Mouse (Mus musculus) right cerebral cortex, adult 18-20 months (tissue): ENCODE measurements at regions not wholly inside any gene's neighbourhood (a gene's known extent, or its start where the extent isn't known, plus 50 kb on each side); places are given as distances from the start of the nearest gene placed in this dataset.

Source experiments
- DNase-seq: peaks from one replicate; pipeline ENCODE4 v3.0.0; 2022; ENCODE audit warnings: mixed read lengths

DNA sequence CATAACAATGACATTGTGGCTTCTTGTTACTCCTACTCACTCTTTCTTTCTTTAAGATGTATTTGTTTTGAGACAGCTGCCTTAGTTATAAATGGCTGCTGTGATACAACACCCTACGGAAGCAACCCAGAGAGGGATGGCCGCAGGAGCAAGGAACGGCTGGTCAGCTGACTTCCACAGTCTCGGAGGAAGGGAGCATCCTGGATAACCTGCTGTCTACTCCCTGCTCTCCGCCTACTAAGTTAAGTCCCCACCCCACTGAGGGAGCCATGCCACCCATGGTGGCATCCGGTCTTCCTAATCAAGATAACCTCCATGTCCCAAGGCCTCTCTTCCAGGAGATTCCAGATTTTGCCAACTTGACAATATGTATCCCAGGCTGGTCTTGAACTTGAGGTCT, 114.9 kb downstream of the Sox2 start:
- no peak for DNase-seq

DNA sequence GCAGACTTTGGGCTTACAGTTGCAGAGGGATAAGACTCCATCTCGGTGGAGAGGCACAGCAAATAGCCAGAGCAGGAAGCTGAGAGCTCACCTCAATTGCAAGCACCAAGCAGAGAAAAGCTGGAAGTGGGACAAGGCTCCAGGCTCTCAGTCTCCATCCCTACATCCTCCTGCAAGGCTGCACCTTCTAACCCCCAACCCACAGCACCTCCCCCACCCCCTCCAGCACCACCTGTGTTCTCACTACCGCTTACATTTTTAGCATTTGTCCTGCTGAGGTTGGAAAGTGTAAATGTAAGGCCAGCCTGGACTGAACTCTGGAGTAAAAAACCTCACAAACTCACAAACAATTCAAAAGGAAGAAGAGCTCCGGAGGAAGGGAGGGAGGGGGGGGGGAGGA, 119.6 kb downstream of the Sox2 start:
- no peak for DNase-seq

DNA sequence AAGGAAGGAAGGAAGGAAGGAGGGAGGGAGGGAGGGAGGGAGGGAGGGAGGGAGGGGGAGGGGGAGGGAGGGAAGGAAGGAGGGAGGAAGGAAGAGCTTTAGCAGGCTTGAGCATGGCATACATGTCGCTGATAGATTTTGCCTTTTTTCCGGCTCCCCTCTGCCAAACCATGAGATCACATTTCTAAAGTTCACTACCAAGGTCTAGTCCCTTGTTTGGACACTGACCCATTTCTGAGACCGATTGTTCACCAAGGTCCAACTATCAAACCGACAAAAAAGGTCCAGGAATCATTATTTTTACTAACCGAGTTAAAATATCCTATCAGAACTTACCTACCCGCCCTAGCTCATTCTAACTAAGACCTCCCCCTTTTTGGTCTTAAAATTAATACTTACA, 120.1 kb downstream of the Sox2 start:
- DNase-seq: no peak

DNA sequence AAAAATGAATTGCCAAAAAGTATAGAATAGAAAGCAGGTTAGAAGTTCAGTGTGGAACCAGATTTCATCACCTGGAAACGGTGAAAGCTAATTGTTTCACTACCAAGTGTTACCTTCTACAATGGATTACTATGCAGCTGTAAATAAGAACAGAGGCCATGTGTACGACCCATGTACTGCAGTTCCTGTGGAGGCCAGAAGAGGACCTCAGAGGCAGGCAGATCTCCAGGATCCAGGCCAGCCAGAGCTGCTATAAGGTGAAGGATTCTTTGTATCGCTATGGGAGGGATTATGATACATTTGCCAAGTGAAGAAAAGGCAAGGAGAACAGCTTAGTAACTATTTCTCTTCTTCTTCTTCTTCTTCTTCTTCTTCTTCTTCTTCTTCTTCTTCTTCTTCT, 121.8 kb downstream of the Sox2 start:
- DNase-seq: no peak

DNA sequence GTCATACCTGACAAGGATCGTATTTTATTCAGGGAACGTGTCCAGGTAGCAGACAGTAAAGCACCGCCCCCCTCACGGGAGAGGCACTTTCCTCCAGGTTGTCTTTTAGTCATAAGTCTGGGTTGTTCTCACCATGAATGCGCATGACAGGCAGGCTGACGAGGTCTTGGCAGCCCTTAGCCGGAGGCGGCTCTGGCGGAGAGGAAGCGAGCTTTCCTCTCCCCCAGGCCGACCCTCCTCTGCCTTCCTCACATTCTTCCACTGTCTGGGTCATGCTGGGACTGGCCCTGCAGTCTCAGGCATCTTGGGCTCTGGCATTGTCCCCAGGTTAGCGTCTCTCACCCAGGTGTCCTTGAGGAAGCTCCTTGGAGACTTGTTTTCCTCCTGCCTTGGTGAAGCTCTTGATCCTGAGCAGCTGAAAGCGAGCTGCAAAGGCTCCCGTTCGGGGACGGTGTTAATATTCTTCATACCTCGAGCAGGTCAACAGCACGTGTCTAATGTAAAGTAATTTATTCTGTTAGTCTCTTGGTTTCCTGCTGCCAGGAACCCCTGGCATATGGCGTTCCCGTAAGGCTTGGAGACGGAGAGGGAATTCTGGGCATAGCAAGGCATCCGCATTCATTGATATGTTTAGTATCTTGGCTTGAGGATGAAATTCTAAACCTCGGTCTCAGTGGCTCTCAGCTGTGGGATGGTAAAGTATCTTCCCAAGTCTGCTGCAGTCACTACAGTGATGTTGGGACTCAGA, 123.6 kb downstream of the Sox2 start:
- peak; percentile 18 for DNase-seq

DNA sequence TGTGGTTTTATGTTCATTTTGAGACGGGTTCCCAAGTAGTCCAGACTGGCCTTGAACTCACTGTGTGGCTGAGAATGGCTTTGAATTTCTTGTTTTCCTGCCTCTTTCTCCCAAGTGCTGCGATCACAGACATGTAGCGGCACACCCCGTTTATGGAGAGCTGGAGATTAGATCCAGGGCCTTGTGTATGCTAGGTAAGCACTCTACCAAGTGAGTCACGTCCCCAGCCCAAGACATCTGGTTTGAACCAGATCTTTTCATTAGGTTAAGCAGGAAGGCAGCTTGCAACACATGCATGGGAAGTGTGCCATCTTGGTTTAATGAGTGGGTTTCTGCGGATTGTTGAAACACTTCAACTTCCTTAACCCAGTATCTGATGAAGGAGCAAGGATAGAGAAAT, 131.6 kb downstream of the Sox2 start:
- DNase-seq: no peak

DNA sequence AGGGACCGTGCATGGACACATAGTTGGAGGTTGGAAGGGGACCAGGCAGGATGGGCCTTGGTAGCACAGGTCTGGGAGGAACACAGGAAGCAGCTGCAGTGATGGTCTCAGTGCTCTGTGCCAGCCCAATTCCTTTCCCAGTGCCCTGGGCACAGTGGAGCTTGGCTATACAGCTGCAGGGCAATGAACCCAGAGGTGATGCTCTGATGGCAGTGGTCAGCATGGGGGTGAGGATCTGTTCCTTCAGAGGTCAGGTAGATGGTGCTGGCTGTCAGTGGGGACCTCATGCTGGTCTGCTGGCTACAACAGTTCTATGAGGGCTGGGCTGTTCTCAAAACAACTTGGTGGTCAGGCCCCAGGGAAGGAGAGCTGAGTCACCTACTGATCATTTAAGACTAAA, 133.2 kb downstream of the Sox2 start:
- DNase-seq: no peak

DNA sequence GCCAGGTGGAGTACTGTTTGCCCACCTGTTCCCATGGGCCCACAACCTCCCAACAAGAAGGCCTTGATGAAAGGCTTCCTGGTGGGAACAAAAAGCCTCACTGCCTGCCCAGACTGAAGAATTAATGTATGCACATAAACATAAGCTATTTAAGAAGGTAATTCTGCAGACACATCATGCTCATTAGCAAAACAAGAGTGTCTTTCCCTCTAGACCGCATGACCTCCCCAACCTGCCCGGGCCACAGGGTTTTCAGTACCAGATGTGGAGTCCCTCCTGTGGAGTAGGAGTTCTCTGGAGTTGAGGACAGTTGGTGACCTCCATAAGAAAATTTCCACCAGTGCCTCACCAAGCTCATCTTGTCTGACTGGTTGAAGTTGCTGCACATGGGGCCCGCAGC, 137.0 kb downstream of the Sox2 start:
- DNase-seq: no peak

DNA sequence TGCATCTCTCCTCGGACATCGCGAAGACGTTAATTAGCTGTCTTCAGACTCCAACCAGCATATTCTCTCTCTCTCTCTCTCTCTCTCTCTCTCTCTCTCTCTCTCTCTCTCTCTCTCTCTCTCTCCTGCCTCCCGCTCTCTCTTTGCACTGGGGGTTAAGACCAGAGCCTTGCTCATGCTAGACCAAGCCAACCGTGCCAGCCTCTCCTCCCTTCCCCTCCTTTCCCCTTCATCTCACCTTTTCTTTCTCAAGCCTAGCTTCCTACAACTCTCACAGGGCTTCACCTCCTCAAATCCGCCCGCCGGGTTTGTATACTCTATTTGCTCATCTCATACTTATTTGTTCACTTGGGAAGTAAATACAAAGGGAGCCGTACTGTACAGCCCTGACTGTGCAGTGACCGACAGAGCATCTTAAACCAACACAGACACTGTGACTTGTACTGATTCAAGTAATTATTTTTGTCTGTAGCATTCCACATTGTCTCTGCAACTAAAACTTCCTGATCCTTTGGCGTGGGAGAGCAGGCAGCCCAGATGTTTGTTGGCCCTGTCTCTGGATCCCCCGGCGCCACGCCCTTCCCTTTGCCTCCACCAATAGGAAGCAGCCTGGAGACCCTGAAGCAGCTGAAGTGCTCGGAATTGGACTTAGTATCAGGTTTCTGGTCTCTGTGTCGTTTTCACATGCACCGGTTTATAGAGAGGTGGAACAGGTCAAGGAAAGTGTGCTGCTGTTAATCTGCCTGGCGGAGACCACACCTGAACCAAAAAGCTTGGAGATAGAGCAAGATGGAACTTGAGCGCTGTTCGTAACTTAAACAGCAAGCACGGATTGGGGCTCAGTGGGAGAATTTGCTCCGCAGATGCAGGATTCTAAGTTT, 145.1 kb downstream of the Sox2 start:
- DNase-seq: no peak

DNA sequence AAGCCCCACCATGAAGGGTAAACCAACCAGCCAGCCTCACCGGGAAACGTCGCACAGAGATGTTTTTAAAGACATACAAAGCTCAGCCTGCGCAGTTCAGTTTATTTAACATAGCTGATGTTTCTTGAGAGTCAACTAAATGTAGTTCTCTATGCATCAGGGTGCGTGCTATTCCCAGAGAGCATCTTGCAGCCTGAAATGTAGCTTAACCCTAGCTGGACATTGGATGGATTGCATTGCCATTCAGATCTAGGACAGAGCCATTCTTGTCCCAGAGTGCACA, 145.7 kb downstream of the Sox2 start:
- DNase-seq: no peak

DNA sequence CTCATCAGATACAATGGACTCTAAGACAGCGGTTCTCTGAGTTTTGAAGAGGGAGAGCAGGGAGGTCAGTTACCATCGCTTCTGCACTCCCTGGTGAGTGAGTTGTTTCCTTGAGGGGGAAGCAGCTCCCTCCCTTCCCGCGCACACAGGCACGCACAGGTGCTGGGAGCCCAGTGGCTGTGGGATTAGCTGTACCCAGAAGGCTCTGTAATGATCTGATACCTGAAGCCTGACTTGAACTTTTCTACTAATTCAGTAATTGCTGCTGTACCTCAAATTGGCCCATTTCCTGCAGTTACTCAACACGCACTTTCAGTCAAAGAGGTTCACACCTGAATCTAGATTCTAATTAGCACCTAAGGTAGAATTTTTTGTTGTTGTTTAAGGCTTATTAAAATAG, 158.6 kb downstream of the Sox2 start:
- DNase-seq: no peak

DNA sequence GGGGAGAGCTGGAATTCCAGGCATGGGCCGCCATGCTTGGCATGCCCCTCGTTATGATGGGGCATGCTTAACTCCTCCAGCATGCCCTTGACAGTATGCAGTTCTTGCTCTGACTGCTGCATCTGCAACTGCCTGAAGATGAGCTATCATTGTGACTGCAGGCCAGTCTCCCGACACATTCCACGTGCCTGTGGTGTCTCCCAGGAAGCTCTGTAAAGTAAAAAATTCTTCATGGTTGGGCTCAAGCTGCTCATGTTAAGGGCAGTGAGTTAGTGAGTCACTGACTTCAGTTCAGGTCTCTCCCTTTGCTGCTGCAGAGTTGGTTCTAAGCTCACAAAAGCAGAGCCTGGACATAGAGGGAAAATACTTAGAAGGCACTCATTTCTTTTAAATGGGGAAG, 161.5 kb downstream of the Sox2 start:
- no peak for DNase-seq

DNA sequence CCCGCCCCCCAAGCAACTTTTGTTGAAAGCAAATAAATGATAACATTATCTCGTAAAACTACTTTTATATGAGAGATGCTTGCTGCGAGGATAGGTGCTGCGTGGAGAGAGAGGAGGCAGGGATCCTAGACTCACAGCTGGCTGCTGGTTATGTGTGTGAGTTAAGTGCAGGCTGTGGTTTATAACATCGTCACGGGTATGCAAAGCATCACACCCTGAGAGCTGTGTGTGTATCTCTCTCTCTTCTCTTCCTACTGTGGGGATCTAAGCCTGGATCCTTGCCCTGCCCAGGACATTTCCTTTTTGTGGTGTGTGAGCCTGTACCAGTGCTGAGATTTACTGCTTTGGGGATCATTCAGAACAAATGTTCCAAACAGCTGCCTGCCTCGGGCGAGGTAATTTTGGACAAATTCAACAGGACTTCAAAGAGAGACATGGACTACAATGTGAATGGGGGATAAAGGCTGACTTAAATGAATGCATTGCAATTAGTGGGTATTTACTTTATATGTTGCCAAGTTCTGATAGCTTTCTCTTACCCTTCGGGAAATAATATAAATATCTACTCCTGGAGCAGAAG, 162.9 kb downstream of the Sox2 start:
- no peak for DNase-seq

DNA sequence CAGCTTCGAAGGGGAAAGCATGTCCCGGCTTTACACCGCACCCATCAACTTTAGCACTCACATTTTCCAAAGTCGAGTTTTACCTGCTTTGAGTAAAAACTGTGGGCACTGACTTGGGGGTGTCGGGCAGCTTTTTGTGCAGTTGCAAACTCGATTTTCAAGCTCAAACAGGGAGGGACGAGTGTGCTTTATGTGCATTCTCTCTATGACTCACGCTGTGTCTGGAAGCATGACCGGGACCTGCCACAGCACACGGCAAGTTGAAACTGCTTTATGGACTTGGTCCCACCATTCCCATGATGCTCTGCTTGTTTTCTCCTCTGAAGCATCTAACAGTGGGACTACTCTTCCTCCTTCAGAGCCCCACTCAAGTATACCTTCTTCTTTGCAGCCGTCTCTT, 174.8 kb downstream of the Sox2 start:
- no peak for DNase-seq

DNA sequence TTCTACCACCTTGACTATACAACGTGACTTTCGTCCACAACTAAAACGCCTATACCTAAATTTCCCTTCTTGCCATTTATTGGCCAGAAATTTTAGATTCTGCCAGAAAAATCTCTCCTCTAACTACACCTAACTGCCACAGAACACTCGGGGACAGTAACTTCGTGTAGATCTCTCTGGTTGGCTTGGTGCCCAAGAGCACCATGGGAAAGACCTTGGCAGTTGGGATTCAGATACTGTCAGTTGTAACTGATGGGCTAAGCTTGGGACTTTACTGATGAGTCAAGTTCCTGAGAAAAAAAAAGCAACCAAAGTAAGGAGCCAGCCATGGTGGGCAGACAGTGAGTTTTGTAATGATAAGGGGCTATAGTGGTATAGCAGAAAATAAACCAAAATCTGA, 176.2 kb downstream of the Sox2 start:
- no peak for DNase-seq

DNA sequence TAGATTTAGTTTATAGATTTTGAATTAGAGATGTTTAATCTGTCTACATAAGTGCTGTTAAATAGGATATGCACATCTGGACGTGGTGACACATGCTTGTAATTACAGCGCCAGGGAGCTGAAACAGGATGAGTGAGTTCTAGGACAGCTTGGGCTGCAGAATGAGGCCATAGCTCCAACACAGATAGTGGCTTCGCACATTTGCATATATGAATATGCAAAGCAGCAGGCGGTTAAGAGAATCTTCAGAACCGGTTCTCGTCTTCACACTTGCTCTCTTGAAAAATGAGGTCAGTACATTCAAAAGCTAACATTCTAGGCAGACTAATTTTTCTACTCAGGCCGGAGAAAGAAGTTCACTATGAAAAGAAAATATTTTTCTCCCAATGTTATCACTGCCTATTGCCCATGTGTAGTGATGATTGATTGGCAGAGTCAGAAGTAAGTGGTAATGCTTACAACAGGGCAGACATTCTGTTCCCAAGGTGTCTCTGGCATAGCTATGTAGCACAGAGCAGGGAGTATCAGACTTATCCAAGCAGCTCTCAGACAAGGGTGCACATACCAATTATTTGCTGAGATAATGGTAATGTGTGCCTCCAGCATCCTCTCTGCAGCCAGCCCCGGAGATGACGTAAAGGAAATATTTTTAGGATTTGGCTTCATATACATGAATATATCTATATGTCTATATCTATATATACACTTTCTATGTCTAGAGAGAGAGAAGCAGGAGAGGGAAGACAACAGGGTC, 178.4 kb downstream of the Sox2 start:
- DNase-seq: peak; percentile 49

DNA sequence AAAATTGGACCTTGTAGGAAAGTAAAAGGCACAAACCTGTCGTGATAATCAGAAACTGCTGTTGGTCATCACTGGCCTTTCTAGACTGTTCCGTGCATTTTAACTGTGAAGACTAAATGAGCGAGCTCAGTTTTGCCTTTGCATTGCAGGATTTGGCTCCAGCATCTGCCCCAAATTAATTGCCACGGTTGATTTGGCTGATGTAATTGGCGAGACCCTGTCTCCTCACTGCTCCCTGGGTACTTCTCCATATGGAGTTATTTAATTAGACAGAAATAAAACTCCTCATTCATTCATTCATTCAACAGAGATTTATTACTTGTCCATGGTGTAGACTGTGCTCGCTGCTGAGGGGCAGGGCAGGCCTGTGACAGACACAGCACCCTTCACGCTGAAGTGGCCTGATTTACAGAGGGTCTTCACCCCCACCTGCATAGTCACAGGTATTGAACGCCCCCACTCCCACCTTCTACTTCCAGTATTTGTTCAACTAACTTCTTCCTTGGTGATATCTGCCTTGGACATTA, 186.6 kb downstream of the Sox2 start:
- DNase-seq: no peak

DNA sequence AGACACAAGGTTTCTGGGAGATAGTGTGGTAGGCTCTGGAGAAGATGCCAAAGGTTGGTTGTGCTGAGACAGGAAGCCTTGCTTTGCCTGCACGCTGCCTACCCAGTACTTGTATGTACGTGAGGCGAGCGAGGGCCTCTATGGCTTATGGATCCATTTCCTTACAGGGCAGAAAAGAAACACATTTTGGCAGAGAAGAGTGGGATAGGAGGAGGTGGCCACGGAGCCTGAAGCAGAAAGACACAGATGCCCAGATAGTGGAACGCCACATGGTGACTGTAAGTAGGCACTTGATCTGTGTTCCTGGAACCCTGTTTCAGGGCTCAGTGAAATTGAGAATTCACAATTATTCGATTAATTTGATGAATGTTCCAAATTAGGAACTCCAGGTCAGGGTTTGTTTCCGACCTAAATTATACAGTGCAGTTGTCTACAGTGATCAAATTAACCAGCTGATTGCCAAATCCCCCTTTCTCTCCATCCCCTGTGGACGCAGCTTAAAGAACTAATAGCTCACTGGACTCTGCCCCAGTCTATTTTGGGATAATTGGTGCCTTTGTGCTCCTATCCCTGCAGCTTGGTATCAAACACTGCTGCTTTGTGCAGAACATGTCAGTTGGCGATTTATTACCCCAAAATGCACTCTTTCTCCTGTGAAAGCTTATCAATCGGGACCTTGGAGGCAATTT, 187.6 kb downstream of the Sox2 start:
- DNase-seq: no peak

DNA sequence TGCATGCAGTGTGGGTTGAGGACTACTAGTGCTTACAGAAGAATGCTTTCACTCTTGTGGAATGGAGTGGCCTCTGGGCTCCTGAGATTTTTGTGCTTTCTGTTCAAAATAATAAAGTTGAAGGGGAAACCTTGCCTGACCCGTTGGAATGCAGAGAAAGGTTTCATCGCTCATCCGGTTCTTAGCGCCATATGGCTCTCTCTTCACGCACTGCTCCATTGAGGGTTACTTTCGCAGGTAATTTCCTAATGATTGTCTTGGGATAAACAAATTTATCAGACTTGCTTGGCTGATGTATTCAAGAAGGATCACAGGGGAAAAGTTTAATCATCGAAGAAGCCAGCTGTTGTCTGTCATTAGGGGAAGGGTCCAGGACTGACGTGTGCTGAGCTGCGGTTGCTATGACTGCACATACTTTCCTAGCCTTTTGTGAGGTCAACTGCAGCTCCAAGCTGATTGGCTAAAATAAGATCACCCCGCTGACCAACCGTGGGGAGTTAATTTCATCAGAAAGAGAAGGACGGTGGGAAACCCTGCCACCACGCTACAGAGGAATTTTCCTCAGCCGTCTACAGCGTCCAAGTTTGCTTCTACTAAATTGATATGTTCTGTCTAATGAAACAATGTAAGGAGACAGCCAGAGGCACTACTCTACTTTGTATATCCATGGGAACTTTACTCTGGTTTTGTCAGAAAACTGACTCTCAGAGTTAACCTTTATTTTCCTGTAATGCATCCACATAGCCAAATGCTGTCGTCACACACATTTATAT, 210.9 kb downstream of the Sox2 start:
- no peak for DNase-seq

DNA sequence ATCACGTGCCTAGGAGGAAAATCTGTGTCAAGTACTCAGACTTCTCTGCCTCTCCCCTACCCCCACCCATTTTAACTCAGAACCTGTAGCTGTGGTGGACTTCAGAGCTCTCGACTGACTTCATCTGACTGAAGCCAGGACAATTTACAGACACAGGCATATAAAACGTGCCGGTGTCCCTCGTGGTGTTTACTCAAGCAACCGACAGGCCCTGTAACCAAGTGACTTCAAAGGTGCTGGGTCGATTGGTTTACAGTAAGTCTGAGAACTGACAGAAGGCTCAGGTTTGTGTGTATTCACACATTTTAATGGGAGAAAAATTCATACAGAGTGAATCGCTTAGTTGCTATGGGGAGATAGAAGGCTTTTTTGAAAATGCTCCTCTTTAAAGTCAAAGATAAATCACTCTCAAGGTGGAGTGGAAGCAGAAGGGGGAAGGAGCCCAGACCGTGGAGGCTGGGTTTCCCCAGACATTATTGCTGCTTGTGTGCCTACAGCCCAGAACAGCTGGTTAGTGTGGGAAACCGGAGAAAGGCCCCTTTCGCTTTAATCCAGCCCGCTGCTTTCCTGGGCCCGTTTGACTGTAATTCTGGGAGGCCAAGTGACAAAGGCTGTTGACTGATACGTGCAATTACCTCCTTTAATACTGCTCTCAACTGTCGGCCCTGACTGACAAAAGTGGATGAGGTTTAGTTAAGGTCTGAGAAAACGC, 218.6 kb downstream of the Sox2 start:
- DNase-seq: no peak

DNA sequence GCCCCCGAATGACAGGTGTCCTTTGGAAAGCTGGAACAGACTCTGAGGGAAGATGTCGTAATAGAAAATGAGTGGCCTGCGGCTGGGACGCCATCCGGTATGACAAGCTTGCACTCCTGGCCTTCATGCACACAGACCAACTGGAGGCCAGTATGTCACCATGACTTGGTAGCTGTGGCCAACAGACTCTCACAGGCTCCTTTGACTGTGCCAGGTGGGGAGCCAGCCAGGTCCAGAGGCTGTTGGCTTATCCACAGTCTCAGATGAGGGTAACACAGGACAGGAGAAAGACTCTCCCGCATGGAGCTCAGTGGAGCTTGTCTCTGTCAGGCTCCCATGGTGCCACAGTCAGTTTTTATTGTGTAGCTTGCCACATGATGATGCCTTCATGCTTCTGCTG, 219.7 kb downstream of the Sox2 start:
- DNase-seq: no peak
